Mouse (Mus musculus): ENCODE measurements at regions not wholly inside any gene's neighbourhood (a gene's known extent, or its start where the extent isn't known, plus 50 kb on each side); places are given as distances from the start of the nearest gene placed in this dataset.
A peak's percentile ranks its signal among the peaks of the same experiment; 100 is the strongest.
"Not testable (repeated sequence)": the region's sequence is repeated elsewhere in the genome, so short reads cannot be mapped to it uniquely, and the experiment has no call there.

GRCm38 (mm10) chr8:78113105-78113504, 100.0 kb upstream of the Ttc29 start:
- Histone ChIP-seq H3K36me3 (ENCODE audit: control insufficient read depth, insufficient read depth, low read length) (no peaks in the 10 kb centered on the region), H3K27me3 (ENCODE audit: control insufficient read depth, insufficient read depth, low read length) (no peaks in the 10 kb centered on the region), H3K27ac (ENCODE audit: low read depth, low read length) (no peak overlapping the region), H3K4me2 (ENCODE audit: low read depth, low read length, severe bottlenecking) (no peak overlapping the region), H3K9me3 (ENCODE audit: control insufficient read depth, low read length) (no peaks in the 10 kb centered on the region), H3K4me3 (ENCODE audit: low read depth, low read length) (no peak overlapping the region), H3K9ac (ENCODE audit: low read length) (no peak overlapping the region), H3K4me1 (replicated peaks; ENCODE audit: control insufficient read depth, insufficient read depth, low read length) (no peaks in the 10 kb centered on the region)
- no peak for DNase-seq (ENCODE audit: low spot score)
- no peak for ATAC-seq (replicated peaks; ENCODE audit: low FRiP score)
- WGBS = 57% methylated on average over 12 of the region's 12 CpGs

DNA sequence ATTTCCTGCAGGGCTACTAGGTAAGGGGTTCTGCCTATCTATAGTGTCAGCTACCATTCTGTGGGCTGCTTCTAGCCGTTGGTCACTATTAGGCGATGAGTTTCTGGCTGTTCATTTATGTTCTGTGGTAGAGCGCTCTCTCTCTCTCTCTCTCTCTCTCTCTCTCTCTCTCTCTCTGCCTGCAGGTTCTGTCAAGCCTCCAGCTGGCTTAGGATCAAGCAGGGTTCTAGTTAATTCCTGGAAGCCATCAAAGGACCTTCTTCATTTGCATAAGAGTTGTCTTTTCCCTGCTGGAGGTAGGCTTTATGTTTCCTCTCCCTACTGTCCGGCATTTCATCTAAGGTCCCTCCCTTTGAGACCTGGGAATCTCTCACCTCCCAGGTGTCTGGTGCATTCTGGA, 98.6 kb upstream of the Ttc29 start:
- Histone ChIP-seq H3K27ac (ENCODE audit: low read depth, low read length) (no peak overlapping the region), H3K4me3 (ENCODE audit: low read depth, low read length) (no peak overlapping the region), H3K4me1 (replicated peaks; ENCODE audit: control insufficient read depth, insufficient read depth, low read length) (0 out of 2 replicates have a peak, but pooled peaks cover under 1% of the 10 kb centered on the region), H3K4me2 (ENCODE audit: low read depth, low read length, severe bottlenecking) (no peak overlapping the region), H3K9ac (ENCODE audit: low read length) (no peak overlapping the region), H3K9me3 (ENCODE audit: control insufficient read depth, low read length) (no peaks in the 10 kb centered on the region), H3K36me3 (ENCODE audit: control insufficient read depth, insufficient read depth, low read length) (no peaks in the 10 kb centered on the region), H3K27me3 (ENCODE audit: control insufficient read depth, insufficient read depth, low read length) (no peaks in the 10 kb centered on the region)
- DNase-seq (ENCODE audit: low spot score) = no peak
- ATAC-seq (replicated peaks; ENCODE audit: low FRiP score) = no peak
- 29% methylated on average over 4 of the region's 4 CpGs for WGBS

- Histone ChIP-seq H3K36me3 (ENCODE audit: control insufficient read depth, insufficient read depth, low read length) (no peaks in the 10 kb centered on the region), H3K9ac (ENCODE audit: low read length) (no peak overlapping the region), H3K4me3 (ENCODE audit: low read depth, low read length) (no peak overlapping the region), H3K4me1 (replicated peaks; ENCODE audit: control insufficient read depth, insufficient read depth, low read length) (0 out of 2 replicates have a peak, but pooled peaks cover 2% of the 10 kb centered on the region), H3K4me2 (ENCODE audit: low read depth, low read length, severe bottlenecking) (no peak overlapping the region), H3K27me3 (ENCODE audit: control insufficient read depth, insufficient read depth, low read length) (no peaks in the 10 kb centered on the region), H3K27ac (ENCODE audit: low read depth, low read length) (no peak overlapping the region), H3K9me3 (ENCODE audit: control insufficient read depth, low read length) (no peaks in the 10 kb centered on the region)
- ATAC-seq (replicated peaks; ENCODE audit: low FRiP score) (no peak), DNase-seq (ENCODE audit: low spot score) (no peak)
These were observed 95.9 kb upstream of the Ttc29 start for GRCm38 (mm10) chr8:78117191-78117590.

DNA sequence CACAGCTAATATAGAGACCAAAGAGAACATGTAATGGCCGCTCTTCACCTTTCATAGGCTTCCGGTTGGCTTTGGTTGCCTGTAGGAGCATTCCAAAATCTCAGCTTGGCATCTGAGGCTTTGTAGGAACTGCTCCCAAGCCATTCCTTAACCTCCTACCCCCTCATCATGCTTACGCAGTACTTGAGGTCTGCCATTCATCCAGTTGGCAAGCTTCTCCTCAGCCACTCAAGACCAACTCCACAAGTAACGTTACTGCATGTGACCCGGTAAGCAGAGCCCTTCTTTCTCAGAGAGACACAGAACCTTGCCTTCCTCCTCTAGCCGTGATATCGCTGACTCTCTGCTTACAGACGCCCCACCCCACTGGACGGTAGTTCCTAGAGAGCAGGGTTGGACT, 94.6 kb upstream of the Ttc29 start:
- no peaks in the 10 kb centered on the region for H3K27me3 ChIP-seq (ENCODE audit: control insufficient read depth, insufficient read depth, low read length)
- H3K4me1 ChIP-seq (replicated peaks; ENCODE audit: control insufficient read depth, insufficient read depth, low read length) = 0 out of 2 replicates have a peak, but pooled peaks cover 2% of the 10 kb centered on the region
- no peaks in the 10 kb centered on the region for H3K9me3 ChIP-seq (ENCODE audit: control insufficient read depth, low read length)
- H3K4me2 ChIP-seq (ENCODE audit: low read depth, low read length, severe bottlenecking) = no peak overlapping the region
- no peak for ATAC-seq (replicated peaks; ENCODE audit: low FRiP score)
- H3K27ac ChIP-seq (ENCODE audit: low read depth, low read length) = no peak overlapping the region
- H3K9ac ChIP-seq (ENCODE audit: low read length) = no peak overlapping the region
- no peak for DNase-seq (ENCODE audit: low spot score)
- H3K4me3 ChIP-seq (ENCODE audit: low read depth, low read length) = no peak overlapping the region
- H3K36me3 ChIP-seq (ENCODE audit: control insufficient read depth, insufficient read depth, low read length) = no peaks in the 10 kb centered on the region
- WGBS = 93% methylated on average over 9 of the region's 9 CpGs

DNA sequence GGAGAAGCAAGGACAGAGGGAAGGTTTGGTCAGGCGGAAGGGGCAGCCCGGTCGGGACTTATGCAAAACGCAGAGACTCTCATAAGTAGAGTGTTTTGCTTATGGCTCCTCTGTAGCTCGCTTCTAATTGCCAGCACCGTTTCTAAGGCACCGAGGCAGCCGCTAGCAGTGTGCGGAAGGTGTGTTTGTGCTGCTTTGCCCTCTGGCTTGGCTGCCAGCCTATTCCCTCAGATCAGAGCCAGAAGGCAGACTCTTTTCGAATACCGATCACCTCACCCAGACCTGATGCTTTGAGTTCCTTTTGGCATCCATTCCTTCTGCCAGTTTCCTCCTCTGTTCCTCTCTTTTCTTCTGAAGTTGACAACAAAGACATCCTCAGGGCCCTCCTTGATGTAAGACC, 93.4 kb upstream of the Ttc29 start:
- no peaks in the 10 kb centered on the region for H3K27me3 ChIP-seq (ENCODE audit: control insufficient read depth, insufficient read depth, low read length)
- H3K4me1 ChIP-seq (replicated peaks; ENCODE audit: control insufficient read depth, insufficient read depth, low read length) = 0 out of 2 replicates have a peak, but pooled peaks cover 2% of the 10 kb centered on the region
- no peaks in the 10 kb centered on the region for H3K9me3 ChIP-seq (ENCODE audit: control insufficient read depth, low read length)
- no peak overlapping the region for H3K27ac ChIP-seq (ENCODE audit: low read depth, low read length)
- no peak overlapping the region for H3K4me3 ChIP-seq (ENCODE audit: low read depth, low read length)
- 55% methylated on average over 11 of the region's 11 CpGs for WGBS
- ATAC-seq (replicated peaks; ENCODE audit: low FRiP score) (no peak), DNase-seq (ENCODE audit: low spot score) (no peak)
- H3K36me3 ChIP-seq (ENCODE audit: control insufficient read depth, insufficient read depth, low read length) = no peaks in the 10 kb centered on the region
- H3K4me2 ChIP-seq (ENCODE audit: low read depth, low read length, severe bottlenecking) = no peak overlapping the region
- no peak overlapping the region for H3K9ac ChIP-seq (ENCODE audit: low read length)

- no peak overlapping the region for H3K4me3 ChIP-seq (ENCODE audit: low read depth, low read length)
- WGBS = 53% methylated on average over 5 of the region's 5 CpGs
- no peak for ATAC-seq (replicated peaks; ENCODE audit: low FRiP score)
- no peaks in the 10 kb centered on the region for H3K27me3 ChIP-seq (ENCODE audit: control insufficient read depth, insufficient read depth, low read length)
- no peak overlapping the region for H3K27ac ChIP-seq (ENCODE audit: low read depth, low read length)
- no peak overlapping the region for H3K9ac ChIP-seq (ENCODE audit: low read length)
- H3K4me1 ChIP-seq (replicated peaks; ENCODE audit: control insufficient read depth, insufficient read depth, low read length) = 0 out of 2 replicates have a peak, but pooled peaks cover 2% of the 10 kb centered on the region
- no peak overlapping the region for H3K4me2 ChIP-seq (ENCODE audit: low read depth, low read length, severe bottlenecking)
- H3K9me3 ChIP-seq (ENCODE audit: control insufficient read depth, low read length) = no peaks in the 10 kb centered on the region
- DNase-seq (ENCODE audit: low spot score) = peak; percentile 73
- no peaks in the 10 kb centered on the region for H3K36me3 ChIP-seq (ENCODE audit: control insufficient read depth, insufficient read depth, low read length)
These were observed 88.8 kb upstream of the Ttc29 start for GRCm38 (mm10) chr8:78124248-78124647.

- DNase-seq (ENCODE audit: low spot score) (peak; percentile 53), ATAC-seq (replicated peaks; ENCODE audit: low FRiP score) (no peak)
- H3K27me3 ChIP-seq (ENCODE audit: control insufficient read depth, insufficient read depth, low read length) = no peaks in the 10 kb centered on the region
- H3K4me3 ChIP-seq (ENCODE audit: low read depth, low read length) = no peak overlapping the region
- no peak overlapping the region for H3K27ac ChIP-seq (ENCODE audit: low read depth, low read length)
- no peak overlapping the region for H3K4me2 ChIP-seq (ENCODE audit: low read depth, low read length, severe bottlenecking)
- 20% methylated on average over 2 of the region's 2 CpGs for WGBS
- H3K4me1 ChIP-seq (replicated peaks; ENCODE audit: control insufficient read depth, insufficient read depth, low read length) = 0 out of 2 replicates have a peak, but pooled peaks cover 2% of the 10 kb centered on the region
- H3K9ac ChIP-seq (ENCODE audit: low read length) = no peak overlapping the region
- H3K9me3 ChIP-seq (ENCODE audit: control insufficient read depth, low read length) = no peaks in the 10 kb centered on the region
- H3K36me3 ChIP-seq (ENCODE audit: control insufficient read depth, insufficient read depth, low read length) = no peaks in the 10 kb centered on the region
These were observed 85.2 kb upstream of the Ttc29 start for GRCm38 (mm10) chr8:78127852-78128251.

GRCm38 (mm10) chr8:78129061-78129460, 84.0 kb upstream of the Ttc29 start:
- Histone ChIP-seq H3K9ac (ENCODE audit: low read length) (no peak overlapping the region), H3K27me3 (ENCODE audit: control insufficient read depth, insufficient read depth, low read length) (no peaks in the 10 kb centered on the region), H3K36me3 (ENCODE audit: control insufficient read depth, insufficient read depth, low read length) (no peaks in the 10 kb centered on the region), H3K4me1 (replicated peaks; ENCODE audit: control insufficient read depth, insufficient read depth, low read length) (0 out of 2 replicates have a peak, but pooled peaks cover 2% of the 10 kb centered on the region), H3K4me2 (ENCODE audit: low read depth, low read length, severe bottlenecking) (no peak overlapping the region), H3K9me3 (ENCODE audit: control insufficient read depth, low read length) (no peaks in the 10 kb centered on the region), H3K27ac (ENCODE audit: low read depth, low read length) (no peak overlapping the region), H3K4me3 (ENCODE audit: low read depth, low read length) (no peak overlapping the region)
- ATAC-seq (replicated peaks; ENCODE audit: low FRiP score) (peak; percentile 58; the same call in 1 of the 2 replicates), DNase-seq (ENCODE audit: low spot score) (no peak)
- WGBS = 38% methylated on average over 5 of the region's 5 CpGs

DNA sequence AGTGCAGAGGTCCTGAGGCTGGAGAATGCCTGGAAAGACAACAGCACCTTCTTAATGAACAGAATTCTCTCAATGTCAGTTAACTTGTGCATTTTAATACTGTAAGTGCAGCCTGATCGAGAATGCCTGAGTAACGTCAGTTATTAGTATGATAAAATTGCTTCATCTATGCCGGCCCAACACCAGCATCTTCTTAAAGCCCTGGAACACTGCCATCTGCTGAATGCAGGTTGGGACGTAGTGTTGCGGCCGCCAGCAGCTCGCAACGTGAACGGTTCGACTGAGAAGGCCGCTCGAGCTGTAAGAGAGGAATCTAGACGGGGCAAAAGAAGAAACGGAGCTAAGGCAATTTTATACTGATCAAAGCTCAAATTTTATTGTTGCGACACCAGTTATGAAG, 73.6 kb upstream of the Ttc29 start:
- not testable (repeated sequence) for H3K9me3 ChIP-seq (ENCODE audit: control insufficient read depth, low read length); H3K27me3 ChIP-seq (ENCODE audit: control insufficient read depth, insufficient read depth, low read length); H3K27ac ChIP-seq (ENCODE audit: low read depth, low read length); H3K4me2 ChIP-seq (ENCODE audit: low read depth, low read length, severe bottlenecking); H3K4me1 ChIP-seq (replicated peaks; ENCODE audit: control insufficient read depth, insufficient read depth, low read length); DNase-seq (ENCODE audit: low spot score); H3K4me3 ChIP-seq (ENCODE audit: low read depth, low read length); H3K9ac ChIP-seq (ENCODE audit: low read length); ATAC-seq (replicated peaks; ENCODE audit: low FRiP score); H3K36me3 ChIP-seq (ENCODE audit: control insufficient read depth, insufficient read depth, low read length)
- 56% methylated on average over 12 of the region's 15 CpGs for WGBS
